Mouse (Mus musculus): ENCODE measurements around the gene Abl2. TPM values are rescaled to one million over a fixed set of nuclear protein-coding genes. Genes with fewer than 3 reads are reported as not detected.

Gene Abl2
- polyA plus RNA-seq, 1 experiment from 2014 or later: 4.2 TPM

DNA sequence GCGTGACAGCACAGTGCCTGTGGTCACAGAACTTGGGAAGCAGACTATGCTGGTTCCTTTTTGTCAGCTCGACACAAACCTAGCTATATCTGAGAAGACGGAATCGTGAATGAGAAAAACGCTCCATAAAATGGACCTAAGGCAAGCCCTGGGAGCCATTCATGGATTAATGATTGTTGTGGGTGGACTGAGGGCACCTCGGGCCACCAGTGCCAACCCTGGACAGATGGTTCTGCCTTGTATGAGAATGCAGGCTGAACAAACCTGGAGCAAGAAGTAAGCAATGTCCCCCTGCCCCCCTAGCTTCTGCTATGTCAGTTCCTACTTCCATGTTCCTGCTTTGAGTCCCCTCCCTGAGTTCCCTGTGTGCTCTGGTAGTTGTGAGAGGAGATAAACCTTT lies 20.9 kb upstream of the Abl2 start:
- Histone ChIP-seq H3K4me3 (ENCODE audit: low read length) (no peak overlapping the region), H3K27me3 (ENCODE audit: control insufficient read depth, insufficient read depth, low read depth, low read length) (no peaks in the 10 kb centered on the region), H3K4me1 (replicated peaks; ENCODE audit: control insufficient read depth, insufficient read depth, low read length) (no peaks in the 10 kb centered on the region), H3K9ac (ENCODE audit: low read length) (no peak overlapping the region), H3K4me2 (ENCODE audit: low read depth, low read length) (no peak overlapping the region), H3K27ac (ENCODE audit: low read length) (no peak overlapping the region), H3K36me3 (ENCODE audit: control insufficient read depth, insufficient read depth, low read length) (no peaks in the 10 kb centered on the region), H3K9me3 (ENCODE audit: control insufficient read depth, low read length) (no peaks in the 10 kb centered on the region)
- ATAC-seq (ENCODE audit: low read depth): no peak
- 85% methylated on average over 6 of the region's 6 CpGs for WGBS

DNA sequence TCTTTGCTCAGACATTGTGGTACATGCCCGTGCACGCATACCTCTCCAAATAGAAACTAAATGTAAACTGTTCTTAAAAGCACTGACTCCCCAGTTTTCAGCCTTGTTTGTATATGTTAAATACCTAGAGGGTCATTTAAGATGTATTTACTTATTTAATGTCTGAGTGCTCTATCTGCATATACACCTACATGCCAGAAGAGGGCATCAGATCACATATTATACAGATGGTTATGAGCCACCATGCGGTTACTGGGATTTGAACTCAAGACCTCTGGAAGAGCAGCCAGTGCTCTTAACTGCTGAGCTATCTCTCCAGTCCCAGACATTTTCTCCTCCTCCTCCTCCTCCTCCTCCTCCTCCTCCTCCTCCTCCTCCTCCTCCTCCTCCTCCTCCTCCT lies 20.2 kb upstream of the Abl2 start:
- no peaks in the 10 kb centered on the region for H3K27me3 ChIP-seq (ENCODE audit: control insufficient read depth, insufficient read depth, low read depth, low read length)
- no peaks in the 10 kb centered on the region for H3K4me1 ChIP-seq (replicated peaks; ENCODE audit: control insufficient read depth, insufficient read depth, low read length)
- no peaks in the 10 kb centered on the region for H3K36me3 ChIP-seq (ENCODE audit: control insufficient read depth, insufficient read depth, low read length)
- H3K27ac ChIP-seq (ENCODE audit: low read length): no peak overlapping the region
- no peak overlapping the region for H3K9ac ChIP-seq (ENCODE audit: low read length)
- no peak overlapping the region for H3K4me2 ChIP-seq (ENCODE audit: low read depth, low read length)
- no peak for ATAC-seq (ENCODE audit: low read depth)
- 65% methylated on average over 3 of the region's 3 CpGs for WGBS
- no peak overlapping the region for H3K4me3 ChIP-seq (ENCODE audit: low read length)
- H3K9me3 ChIP-seq (ENCODE audit: control insufficient read depth, low read length): no peaks in the 10 kb centered on the region

DNA sequence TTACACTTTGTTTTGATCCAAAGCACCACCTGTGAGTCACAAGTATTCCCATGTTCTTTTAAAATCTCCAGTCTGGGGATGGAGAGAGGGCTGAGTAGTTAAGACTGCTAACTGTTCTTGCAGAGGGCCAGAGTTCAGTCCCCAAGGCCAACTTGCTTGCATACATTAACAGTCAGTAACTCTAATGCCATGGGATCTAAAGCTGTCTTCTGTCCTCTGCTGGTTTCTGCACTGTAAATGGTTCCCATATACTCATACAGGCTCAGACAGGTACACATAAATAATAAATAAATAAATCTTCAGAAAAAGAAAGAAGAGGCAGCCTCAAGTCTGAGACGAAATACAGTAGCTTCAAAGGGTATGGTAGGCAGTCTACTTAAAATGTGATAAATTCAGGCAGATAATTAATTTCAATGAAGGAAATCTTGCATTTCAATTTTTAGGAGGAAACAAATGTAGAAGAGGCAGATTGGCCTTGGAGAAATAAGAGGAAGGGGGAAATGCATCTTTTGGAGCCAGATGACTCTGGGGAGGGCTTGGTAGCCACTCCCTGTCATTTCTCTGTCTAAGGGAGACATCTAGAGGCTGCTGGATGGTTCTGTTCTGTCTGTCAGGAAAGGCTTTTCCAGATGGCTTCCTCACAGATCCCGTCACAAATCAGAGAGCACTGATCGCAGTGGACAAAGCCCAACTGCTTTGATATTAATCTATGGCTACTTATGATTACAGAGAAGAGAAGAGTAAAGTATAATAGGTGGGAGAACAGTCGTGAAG lies 18.6 kb upstream of the Abl2 start:
- H3K9ac ChIP-seq (ENCODE audit: low read length): no peak overlapping the region
- WGBS: 44% methylated on average over 4 of the region's 4 CpGs
- no peak overlapping the region for H3K27ac ChIP-seq (ENCODE audit: low read length)
- H3K4me3 ChIP-seq (ENCODE audit: low read length): no peak overlapping the region
- H3K9me3 ChIP-seq (ENCODE audit: control insufficient read depth, low read length): no peaks in the 10 kb centered on the region
- H3K4me2 ChIP-seq (ENCODE audit: low read depth, low read length): no peak overlapping the region
- no peaks in the 10 kb centered on the region for H3K27me3 ChIP-seq (ENCODE audit: control insufficient read depth, insufficient read depth, low read depth, low read length)
- H3K4me1 ChIP-seq (replicated peaks; ENCODE audit: control insufficient read depth, insufficient read depth, low read length): no peaks in the 10 kb centered on the region
- H3K36me3 ChIP-seq (ENCODE audit: control insufficient read depth, insufficient read depth, low read length): no peaks in the 10 kb centered on the region
- ATAC-seq (ENCODE audit: low read depth): peak; percentile 49; the same call in 1 of the 2 replicates

DNA sequence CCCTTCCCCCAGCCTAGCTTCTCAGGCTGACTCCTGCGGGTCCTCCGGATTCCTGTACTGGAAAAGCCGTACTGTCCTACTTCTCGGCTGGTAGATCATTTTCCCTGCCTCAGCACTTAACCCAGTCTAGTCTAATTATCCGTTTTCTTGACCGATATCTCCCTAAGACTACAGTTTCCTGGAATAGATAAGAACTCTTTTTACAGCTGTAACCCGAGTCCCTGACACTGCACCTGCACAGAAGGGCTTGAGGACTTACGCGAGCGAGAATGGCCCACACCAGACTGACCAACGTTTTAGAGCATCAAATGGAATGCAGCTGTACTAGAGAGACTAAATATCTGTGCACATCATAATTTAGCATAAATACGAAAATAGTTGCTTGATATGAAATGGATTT lies 14.6 kb upstream of the Abl2 start:
- H3K9ac ChIP-seq (ENCODE audit: low read length): no peak overlapping the region
- H3K9me3 ChIP-seq (ENCODE audit: control insufficient read depth, low read length): no peaks in the 10 kb centered on the region
- no peak overlapping the region for H3K4me2 ChIP-seq (ENCODE audit: low read depth, low read length)
- no peaks in the 10 kb centered on the region for H3K4me1 ChIP-seq (replicated peaks; ENCODE audit: control insufficient read depth, insufficient read depth, low read length)
- H3K4me3 ChIP-seq (ENCODE audit: low read length): no peak overlapping the region
- H3K36me3 ChIP-seq (ENCODE audit: control insufficient read depth, insufficient read depth, low read length): no peaks in the 10 kb centered on the region
- no peak for ATAC-seq (ENCODE audit: low read depth)
- H3K27me3 ChIP-seq (ENCODE audit: control insufficient read depth, insufficient read depth, low read depth, low read length): no peaks in the 10 kb centered on the region
- no peak overlapping the region for H3K27ac ChIP-seq (ENCODE audit: low read length)
- 15% methylated on average over 12 of the region's 12 CpGs for WGBS

DNA sequence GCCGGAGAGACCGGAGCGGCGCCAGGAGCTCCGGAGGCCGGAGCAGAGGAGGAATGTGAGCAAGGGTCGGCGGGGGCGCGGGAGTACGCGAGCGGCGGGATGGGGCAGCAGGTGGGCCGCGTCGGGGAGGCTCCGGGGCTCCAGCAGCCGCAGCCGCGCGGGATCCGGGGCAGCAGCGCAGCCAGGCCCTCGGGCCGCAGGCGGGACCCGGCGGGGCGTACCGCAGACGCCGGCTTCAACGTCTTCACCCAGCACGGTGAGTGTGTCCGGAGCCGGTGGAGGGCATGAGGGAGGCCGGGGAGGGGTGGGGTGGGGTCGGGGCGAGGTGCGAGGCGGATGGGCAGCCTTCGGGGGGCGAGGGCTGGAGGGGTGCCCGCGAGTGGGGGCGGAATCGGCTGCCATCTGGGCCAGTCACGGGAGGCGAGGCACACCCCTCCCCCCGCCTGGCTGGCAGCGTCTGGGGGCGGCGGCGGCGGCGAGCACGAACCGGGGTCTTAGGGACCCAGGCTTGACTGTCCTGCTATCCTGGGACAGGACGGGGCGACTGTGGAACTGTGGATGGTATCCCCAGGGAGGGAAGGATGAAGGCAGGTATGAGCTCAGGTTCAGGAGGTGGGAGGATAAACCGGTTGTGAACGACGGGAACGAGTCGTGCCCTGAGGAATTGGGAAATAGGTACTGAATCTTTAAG lies 509 bp downstream of the Abl2 start:
- peak overlapping the region; percentile 64 for H3K4me2 ChIP-seq (ENCODE audit: low read depth, low read length)
- peaks cover 5% of the 10 kb centered on the region; the same call in 1 of the 2 replicates for H3K4me1 ChIP-seq (replicated peaks; ENCODE audit: control insufficient read depth, insufficient read depth, low read length)
- no peaks in the 10 kb centered on the region for H3K27me3 ChIP-seq (ENCODE audit: control insufficient read depth, insufficient read depth, low read depth, low read length)
- H3K9me3 ChIP-seq (ENCODE audit: control insufficient read depth, low read length): no peaks in the 10 kb centered on the region
- H3K4me3 ChIP-seq (ENCODE audit: low read length): peak overlapping the region; percentile 98
- WGBS: under 1% methylated on average over 34 of the region's 66 CpGs
- H3K36me3 ChIP-seq (ENCODE audit: control insufficient read depth, insufficient read depth, low read length): no peaks in the 10 kb centered on the region
- H3K9ac ChIP-seq (ENCODE audit: low read length): peak overlapping the region; percentile 99
- peak; percentile 47 for ATAC-seq (ENCODE audit: low read depth)
- peak overlapping the region; percentile 93 for H3K27ac ChIP-seq (ENCODE audit: low read length)

DNA sequence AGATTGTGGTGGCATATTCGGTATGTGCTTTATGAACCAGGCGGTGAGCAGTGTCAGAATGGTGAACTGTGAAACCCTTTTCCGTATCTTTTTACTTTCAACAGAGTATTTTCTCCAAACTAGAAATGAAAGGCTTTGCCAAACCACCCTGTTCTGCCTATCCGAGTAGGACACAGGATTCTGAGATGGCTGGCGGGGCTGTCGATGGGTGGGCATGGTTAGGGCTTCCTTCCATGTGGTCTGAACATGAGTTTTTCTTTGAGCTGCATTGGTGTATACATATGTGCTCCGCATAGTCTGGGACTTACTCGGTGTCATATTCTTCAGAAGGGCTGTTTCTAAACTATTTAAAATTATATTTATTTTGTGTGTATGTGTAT lies 1.0 kb downstream of the Abl2 start:
- Histone ChIP-seq H3K27me3 (ENCODE audit: control insufficient read depth, insufficient read depth, low read depth, low read length) (no peaks in the 10 kb centered on the region), H3K9me3 (ENCODE audit: control insufficient read depth, low read length) (no peaks in the 10 kb centered on the region), H3K27ac (ENCODE audit: low read length) (peak overlapping the region; percentile 93; the same call in 1 of the 2 replicates), H3K4me3 (ENCODE audit: low read length) (peak overlapping the region; percentile 98), H3K4me2 (ENCODE audit: low read depth, low read length) (peak overlapping the region; percentile 64), H3K36me3 (ENCODE audit: control insufficient read depth, insufficient read depth, low read length) (no peaks in the 10 kb centered on the region), H3K4me1 (replicated peaks; ENCODE audit: control insufficient read depth, insufficient read depth, low read length) (peaks cover 5% of the 10 kb centered on the region; the same call in 1 of the 2 replicates), H3K9ac (ENCODE audit: low read length) (peak overlapping the region; percentile 99)
- ATAC-seq (ENCODE audit: low read depth): no peak
- WGBS: 7% methylated on average over 8 of the region's 8 CpGs

DNA sequence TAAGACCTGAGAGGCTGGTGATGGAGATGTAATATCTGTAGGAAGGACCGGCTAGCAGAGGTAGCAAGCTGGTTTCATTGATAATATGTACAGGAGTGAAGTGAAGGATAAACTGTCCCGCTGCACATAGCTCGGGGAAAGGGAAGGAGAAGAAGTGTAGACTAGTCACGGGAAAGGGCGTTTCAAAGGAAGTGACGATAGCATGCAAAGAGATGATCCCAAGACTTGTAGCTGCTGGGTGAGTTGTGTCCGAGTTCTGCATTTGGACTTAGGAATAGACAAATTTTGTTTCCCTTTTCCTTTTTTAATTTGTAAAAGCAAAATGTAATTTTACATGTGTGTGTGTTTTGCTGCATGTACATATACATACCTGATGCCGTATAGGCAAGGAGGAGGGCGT lies 1.9 kb downstream of the Abl2 start:
- Histone ChIP-seq H3K36me3 (ENCODE audit: control insufficient read depth, insufficient read depth, low read length) (no peaks in the 10 kb centered on the region), H3K4me3 (ENCODE audit: low read length) (no peak overlapping the region)
- 82% methylated on average over 9 of the region's 9 CpGs for WGBS

DNA sequence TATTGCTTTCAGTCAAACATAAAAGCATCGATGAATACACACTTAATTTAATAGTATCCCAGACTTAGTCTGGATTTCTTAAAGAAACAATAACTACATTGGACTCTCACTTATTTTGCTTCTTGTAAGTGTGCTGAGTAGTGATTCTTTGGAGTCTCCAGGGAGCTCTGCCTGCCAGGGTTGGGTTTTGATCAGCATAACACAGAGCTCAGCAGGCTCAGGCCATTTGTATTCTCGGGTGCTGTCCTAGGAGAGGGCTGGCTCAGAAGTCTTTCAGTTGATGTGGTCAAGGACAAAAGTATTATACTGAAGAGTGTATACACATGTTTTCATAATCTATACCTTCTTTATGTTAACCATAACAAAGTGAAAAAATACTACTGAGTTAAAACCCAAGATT lies 6.7 kb downstream of the Abl2 start:
- Histone ChIP-seq H3K4me3 (ENCODE audit: low read length) (no peak overlapping the region), H3K4me2 (ENCODE audit: low read depth, low read length) (no peak overlapping the region), H3K9ac (ENCODE audit: low read length) (no peak overlapping the region), H3K36me3 (ENCODE audit: control insufficient read depth, insufficient read depth, low read length) (peaks cover 3% of the 10 kb centered on the region; the same call in 1 of the 2 replicates), H3K4me1 (replicated peaks; ENCODE audit: control insufficient read depth, insufficient read depth, low read length) (peaks cover 12% of the 10 kb centered on the region), H3K9me3 (ENCODE audit: control insufficient read depth, low read length) (0 out of 2 replicates have a peak, but pooled peaks cover 3% of the 10 kb centered on the region), H3K27ac (ENCODE audit: low read length) (no peak overlapping the region), H3K27me3 (ENCODE audit: control insufficient read depth, insufficient read depth, low read depth, low read length) (no peaks in the 10 kb centered on the region)
- no peak for ATAC-seq (ENCODE audit: low read depth)
- WGBS: 72% methylated on average over 2 of the region's 2 CpGs

More for the DNA sequence above, 1.9 kb downstream of the Abl2 start:
- no peak overlapping the region for H3K9ac ChIP-seq (ENCODE audit: low read length)
- no peaks in the 10 kb centered on the region for H3K9me3 ChIP-seq (ENCODE audit: control insufficient read depth, low read length)
- no peak for ATAC-seq (ENCODE audit: low read depth)
- H3K27me3 ChIP-seq (ENCODE audit: control insufficient read depth, insufficient read depth, low read depth, low read length): no peaks in the 10 kb centered on the region
- H3K4me1 ChIP-seq (replicated peaks; ENCODE audit: control insufficient read depth, insufficient read depth, low read length): peaks cover 5% of the 10 kb centered on the region; the same call in 1 of the 2 replicates
- H3K4me2 ChIP-seq (ENCODE audit: low read depth, low read length): no peak overlapping the region
- no peak overlapping the region for H3K27ac ChIP-seq (ENCODE audit: low read length)

DNA sequence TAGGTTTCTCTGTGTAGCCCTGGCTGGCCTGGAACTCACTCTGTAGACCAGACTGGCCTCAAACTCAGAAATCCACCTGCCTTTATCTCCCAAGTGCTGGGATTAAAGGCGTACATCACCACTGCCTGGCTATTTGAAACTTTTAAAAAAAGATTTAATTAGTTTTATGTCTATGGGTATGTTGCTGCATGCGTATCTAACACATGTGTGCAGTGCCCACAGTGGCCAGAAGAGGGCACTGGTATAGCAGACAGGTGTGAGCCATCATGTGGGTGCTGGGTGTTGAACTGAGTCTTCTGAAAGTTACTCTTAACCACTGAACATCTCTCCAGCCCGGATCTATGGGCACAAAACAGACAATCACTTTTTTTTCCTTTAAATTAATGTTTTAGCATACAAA lies 7.5 kb downstream of the Abl2 start:
- H3K4me3 ChIP-seq (ENCODE audit: low read length): no peak overlapping the region
- H3K9me3 ChIP-seq (ENCODE audit: control insufficient read depth, low read length): 0 out of 2 replicates have a peak, but pooled peaks cover 3% of the 10 kb centered on the region
- H3K4me1 ChIP-seq (replicated peaks; ENCODE audit: control insufficient read depth, insufficient read depth, low read length): peaks cover 12% of the 10 kb centered on the region
- no peak overlapping the region for H3K4me2 ChIP-seq (ENCODE audit: low read depth, low read length)
- peaks cover 3% of the 10 kb centered on the region; the same call in 1 of the 2 replicates for H3K36me3 ChIP-seq (ENCODE audit: control insufficient read depth, insufficient read depth, low read length)
- ATAC-seq (ENCODE audit: low read depth): no peak
- H3K9ac ChIP-seq (ENCODE audit: low read length): no peak overlapping the region
- no peak overlapping the region for H3K27ac ChIP-seq (ENCODE audit: low read length)
- WGBS: 89% methylated on average over 3 of the region's 3 CpGs
- no peaks in the 10 kb centered on the region for H3K27me3 ChIP-seq (ENCODE audit: control insufficient read depth, insufficient read depth, low read depth, low read length)

Measured in lung, embryonic 16.5 days (tissue).